Mouse (Mus musculus): ENCODE data around the gene Ripor3. TPM values are rescaled to one million over a fixed set of nuclear protein-coding genes. Genes with fewer than 3 reads are reported as not detected.
A peak's percentile ranks its signal among the peaks of the same experiment; 100 is the strongest.
"Not testable (repeated sequence)": the region's sequence is repeated elsewhere in the genome, so short reads cannot be mapped to it uniquely, and the experiment has no call there.

The Ripor3 gene
- 0.97 and 2.1 TPM in 2 replicates for polyA plus RNA-seq (2014; fragmentation: Nextera tagmentation; extraction: Ambion mirVana)

DNA sequence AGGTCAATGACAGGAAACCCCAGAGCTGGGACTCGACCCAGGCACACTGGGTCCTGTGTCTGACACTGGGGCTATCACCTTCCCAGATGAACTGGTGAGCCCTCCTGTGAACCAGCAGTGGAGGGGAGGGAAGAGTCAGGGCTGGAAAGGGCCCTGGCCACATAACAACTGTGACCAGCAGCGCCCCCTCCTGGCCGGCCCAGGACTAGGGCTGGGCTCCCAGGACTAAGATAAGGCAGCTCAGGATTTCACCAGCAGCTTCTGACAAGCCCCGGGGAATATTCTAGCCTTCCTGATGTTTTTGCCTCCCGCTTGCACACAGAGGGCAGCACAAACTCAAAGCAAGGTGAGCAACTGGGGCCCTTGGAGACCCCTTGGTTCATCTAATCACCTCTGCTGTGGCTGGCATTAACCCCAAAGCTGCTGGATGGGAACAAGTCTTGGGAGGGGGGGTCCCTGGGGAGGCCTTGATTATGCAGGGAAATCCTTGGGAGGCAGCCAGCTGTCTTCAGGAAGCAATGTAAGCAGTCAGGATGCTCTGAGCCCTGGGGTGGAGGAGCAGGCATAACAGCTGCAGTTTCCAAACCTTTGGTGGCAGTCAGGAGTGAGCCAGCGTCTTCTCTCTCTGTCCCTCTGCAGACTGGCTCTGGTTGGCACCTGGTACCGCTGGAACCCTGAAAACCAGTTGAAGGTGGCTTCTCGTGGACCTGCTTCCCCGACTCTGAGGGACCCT, at the start of gene Ripor3:
Gene Ripor3 (minus strand): TSS at position 683 of the 733 bp plus-strand sequence.
- Histone ChIP-seq H3K4me2 (no peak within 1 kb of the TSS), H3K27me3 (ENCODE audit: control insufficient read depth, insufficient read depth, low read length) (no peaks in the 10 kb centered on the region), H3K36me3 (ENCODE audit: control insufficient read depth, insufficient read depth, low read length) (no peaks in the 10 kb centered on the region), H3K4me3 (ENCODE audit: low read depth, low read length) (no peak within 1 kb of the TSS), H3K4me1 (ENCODE audit: control insufficient read depth, insufficient read depth, low read length) (peaks cover 23% of the 10 kb centered on the region), H3K27ac (ENCODE audit: low read depth, low read length) (no peak within 1 kb of the TSS), H3K9me3 (replicated peaks; ENCODE audit: control insufficient read depth, low read length) (no peaks in the 10 kb centered on the region), H3K9ac (ENCODE audit: low read depth, low read length) (no peak within 1 kb of the TSS)
- WGBS (ENCODE audit: insufficient replicate concordance): 31% methylated on average over 9 of the region's 9 CpGs
- no peak for ATAC-seq (replicated peaks; ENCODE audit: insufficient number of reproducible peaks, low FRiP score, low TSS enrichment)

DNA sequence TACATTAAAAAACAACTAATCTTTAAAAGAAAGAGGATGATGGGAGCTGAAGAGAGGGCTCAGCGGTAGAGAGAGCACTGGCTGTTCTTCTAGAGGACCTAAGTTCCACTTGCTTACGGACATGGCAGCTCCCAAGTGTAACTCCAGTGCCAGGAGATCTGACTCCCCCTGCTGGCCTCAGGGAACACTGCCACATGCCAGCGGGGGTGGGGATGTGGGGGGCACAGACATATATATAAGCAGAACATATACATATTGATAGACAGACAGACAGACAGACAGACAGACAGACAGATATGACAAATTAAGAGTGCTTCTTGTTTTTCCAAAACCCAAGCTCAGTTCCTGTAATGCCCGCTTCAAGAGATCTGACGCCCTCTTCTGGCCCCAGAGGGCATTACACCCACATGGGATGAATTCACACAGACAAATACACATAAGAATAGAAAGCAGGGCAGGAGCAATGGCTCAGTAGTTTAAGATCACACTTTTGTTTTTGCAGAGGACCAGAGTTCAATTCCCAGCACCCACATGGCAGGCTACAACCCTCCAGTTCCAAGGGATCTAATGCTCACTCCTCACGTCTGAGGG, 48.9 kb upstream of the Ripor3 start:
- Histone ChIP-seq H3K9ac (ENCODE audit: low read depth, low read length) (no peak overlapping the region), H3K36me3 (ENCODE audit: control insufficient read depth, insufficient read depth, low read length) (no peaks in the 10 kb centered on the region), H3K27ac (ENCODE audit: low read depth, low read length) (no peak overlapping the region), H3K4me1 (ENCODE audit: control insufficient read depth, insufficient read depth, low read length) (peaks cover 10% of the 10 kb centered on the region), H3K4me2 (no peak overlapping the region), H3K4me3 (ENCODE audit: low read depth, low read length) (no peak overlapping the region), H3K9me3 (replicated peaks; ENCODE audit: control insufficient read depth, low read length) (no peaks in the 10 kb centered on the region), H3K27me3 (ENCODE audit: control insufficient read depth, insufficient read depth, low read length) (no peaks in the 10 kb centered on the region)
- WGBS (ENCODE audit: insufficient replicate concordance): 77% methylated on average over 6 of the region's 6 CpGs
- no peak for ATAC-seq (replicated peaks; ENCODE audit: insufficient number of reproducible peaks, low FRiP score, low TSS enrichment)

DNA sequence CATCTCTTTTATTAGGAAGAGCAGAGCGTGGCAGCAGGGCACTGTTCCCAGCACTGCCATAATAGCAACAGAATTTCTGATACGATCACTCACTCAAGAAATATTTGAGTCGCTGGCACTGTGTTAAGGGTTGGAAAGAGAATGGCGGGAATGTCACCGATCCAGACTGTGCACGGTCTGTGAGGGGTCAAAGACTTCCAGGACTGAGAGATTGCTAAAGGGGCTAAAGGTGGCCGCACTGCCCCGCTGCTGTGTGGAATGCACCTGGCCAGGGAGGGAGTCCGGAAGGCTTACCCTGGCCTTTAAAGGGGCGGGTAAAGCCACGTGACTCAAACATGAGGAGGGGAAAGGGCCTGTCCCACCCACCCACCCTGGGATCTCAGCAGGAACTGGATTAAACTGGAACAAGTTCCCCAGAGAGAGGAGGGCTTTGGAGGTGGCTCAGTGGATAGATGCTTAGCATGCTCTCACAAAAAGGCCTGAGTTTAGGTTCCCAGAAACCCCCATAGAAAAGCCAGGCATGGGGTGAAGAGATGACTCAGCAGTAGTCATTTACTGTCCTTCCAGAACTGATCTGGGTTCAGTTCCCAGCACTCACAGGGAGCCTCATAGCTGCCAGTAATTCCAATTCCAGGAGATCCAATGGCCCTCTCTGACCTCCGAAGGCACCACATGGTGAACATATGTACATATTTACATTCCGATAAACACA, 48.2 kb upstream of the Ripor3 start:
- H3K27me3 ChIP-seq (ENCODE audit: control insufficient read depth, insufficient read depth, low read length): no peaks in the 10 kb centered on the region
- no peaks in the 10 kb centered on the region for H3K36me3 ChIP-seq (ENCODE audit: control insufficient read depth, insufficient read depth, low read length)
- 28% methylated on average over 13 of the region's 13 CpGs for WGBS (ENCODE audit: insufficient replicate concordance)
- no peaks in the 10 kb centered on the region for H3K9me3 ChIP-seq (replicated peaks; ENCODE audit: control insufficient read depth, low read length)
- no peak overlapping the region for H3K9ac ChIP-seq (ENCODE audit: low read depth, low read length)
- ATAC-seq (replicated peaks; ENCODE audit: insufficient number of reproducible peaks, low FRiP score, low TSS enrichment): no peak
- H3K4me2 ChIP-seq: peak overlapping the region; percentile 14
- peaks cover 10% of the 10 kb centered on the region for H3K4me1 ChIP-seq (ENCODE audit: control insufficient read depth, insufficient read depth, low read length)
- no peak overlapping the region for H3K27ac ChIP-seq (ENCODE audit: low read depth, low read length)
- no peak overlapping the region for H3K4me3 ChIP-seq (ENCODE audit: low read depth, low read length)

DNA sequence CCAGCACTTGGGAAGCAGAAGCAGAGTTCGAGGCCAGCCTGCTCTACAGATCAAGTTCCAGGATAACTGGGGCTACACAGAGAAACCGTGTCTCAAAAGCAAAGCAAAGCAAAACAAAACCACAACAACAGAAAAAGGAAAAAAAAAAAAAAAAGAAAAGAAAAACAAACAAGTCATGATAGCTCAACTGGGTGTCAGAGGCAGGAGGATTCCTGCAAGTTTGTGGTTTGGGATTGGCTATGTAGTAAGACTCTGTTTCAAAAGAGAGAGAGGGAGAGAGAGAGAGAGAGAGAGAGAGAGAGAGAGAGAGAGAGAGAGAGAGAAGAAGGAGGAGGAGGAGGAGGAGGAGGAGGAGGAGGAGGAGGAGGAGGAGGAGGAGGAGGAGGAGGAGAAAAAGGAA, 47.5 kb upstream of the Ripor3 start:
- not testable (repeated sequence) for H3K36me3 ChIP-seq (ENCODE audit: control insufficient read depth, insufficient read depth, low read length)
- 49% methylated on average over 2 of the region's 2 CpGs for WGBS (ENCODE audit: insufficient replicate concordance)

DNA sequence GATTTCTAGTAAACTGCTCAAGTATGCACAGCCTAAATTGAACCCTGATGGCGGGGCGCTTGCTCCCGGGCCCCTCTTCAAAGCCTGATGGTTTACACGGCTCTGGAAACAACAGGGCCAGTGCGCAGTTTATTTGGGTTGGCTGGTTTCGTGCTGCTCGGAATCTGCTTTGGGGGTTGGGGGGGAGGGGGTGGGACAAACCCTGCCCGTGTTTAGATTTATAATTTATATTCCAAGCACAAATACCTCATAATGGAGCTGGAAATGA, 46.2 kb upstream of the Ripor3 start:
- Histone ChIP-seq H3K4me1 (ENCODE audit: control insufficient read depth, insufficient read depth, low read length) (peaks cover 10% of the 10 kb centered on the region), H3K4me3 (ENCODE audit: low read depth, low read length) (no peak overlapping the region), H3K27me3 (ENCODE audit: control insufficient read depth, insufficient read depth, low read length) (no peaks in the 10 kb centered on the region), H3K9ac (ENCODE audit: low read depth, low read length) (0 out of 2 replicates have a peak overlapping the region, but pooled peaks have one; percentile 22), H3K36me3 (ENCODE audit: control insufficient read depth, insufficient read depth, low read length) (no peaks in the 10 kb centered on the region), H3K27ac (ENCODE audit: low read depth, low read length) (peak overlapping the region; percentile 65; the same call in 1 of the 2 replicates), H3K9me3 (replicated peaks; ENCODE audit: control insufficient read depth, low read length) (no peaks in the 10 kb centered on the region), H3K4me2 (peak overlapping the region; percentile 49)
- no peak for ATAC-seq (replicated peaks; ENCODE audit: insufficient number of reproducible peaks, low FRiP score, low TSS enrichment)
- 35% methylated on average over 8 of the region's 8 CpGs for WGBS (ENCODE audit: insufficient replicate concordance)

More for the DNA sequence above, 47.5 kb upstream of the Ripor3 start:
- not testable (repeated sequence) for H3K9ac ChIP-seq (ENCODE audit: low read depth, low read length); ATAC-seq (replicated peaks; ENCODE audit: insufficient number of reproducible peaks, low FRiP score, low TSS enrichment); H3K4me1 ChIP-seq (ENCODE audit: control insufficient read depth, insufficient read depth, low read length); H3K9me3 ChIP-seq (replicated peaks; ENCODE audit: control insufficient read depth, low read length); H3K4me2 ChIP-seq; H3K27ac ChIP-seq (ENCODE audit: low read depth, low read length); H3K27me3 ChIP-seq (ENCODE audit: control insufficient read depth, insufficient read depth, low read length); H3K4me3 ChIP-seq (ENCODE audit: low read depth, low read length)

DNA sequence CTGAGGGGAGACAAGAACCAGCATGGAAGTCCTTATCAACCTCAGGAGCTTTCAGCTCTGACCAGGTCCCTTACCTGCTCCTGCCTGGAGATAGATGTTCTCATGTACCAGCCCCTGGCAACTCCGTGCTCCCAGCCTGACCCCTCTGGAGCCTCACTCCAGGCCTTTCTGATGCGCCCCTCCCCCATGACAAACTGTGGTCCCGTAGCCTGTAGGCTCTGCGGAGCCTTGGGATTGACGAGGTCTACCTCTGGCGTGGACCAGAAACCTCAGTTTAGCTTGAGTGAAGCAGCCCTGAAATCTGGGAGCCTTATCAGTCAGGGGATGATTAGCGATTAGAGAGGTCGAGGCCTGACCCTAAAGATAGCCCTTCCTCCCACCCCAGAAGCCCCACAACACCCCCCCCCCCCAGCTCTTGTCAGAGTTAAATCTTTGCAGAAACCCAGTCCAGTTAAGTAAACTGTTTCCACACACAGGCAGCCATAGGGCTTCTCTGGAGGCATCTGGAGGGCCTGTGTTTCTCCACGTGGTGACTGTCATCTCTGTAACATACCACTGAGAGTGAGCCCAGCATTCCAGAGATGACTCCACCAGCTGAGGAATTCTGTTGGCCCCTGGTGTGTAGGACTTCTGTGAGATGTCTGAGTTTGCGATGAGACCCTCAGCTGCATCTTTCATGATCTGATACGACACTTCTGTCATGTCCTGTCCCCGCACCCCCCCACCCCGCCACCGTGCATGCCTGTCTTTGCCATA, 45.7 kb upstream of the Ripor3 start:
- Histone ChIP-seq H3K4me2 (peak overlapping the region; percentile 49), H3K9ac (ENCODE audit: low read depth, low read length) (no peak overlapping the region), H3K4me1 (ENCODE audit: control insufficient read depth, insufficient read depth, low read length) (peaks cover 10% of the 10 kb centered on the region), H3K27ac (ENCODE audit: low read depth, low read length) (peak overlapping the region; percentile 65; the same call in 1 of the 2 replicates), H3K27me3 (ENCODE audit: control insufficient read depth, insufficient read depth, low read length) (no peaks in the 10 kb centered on the region), H3K4me3 (ENCODE audit: low read depth, low read length) (no peak overlapping the region), H3K36me3 (ENCODE audit: control insufficient read depth, insufficient read depth, low read length) (no peaks in the 10 kb centered on the region), H3K9me3 (replicated peaks; ENCODE audit: control insufficient read depth, low read length) (no peaks in the 10 kb centered on the region)
- no peak for ATAC-seq (replicated peaks; ENCODE audit: insufficient number of reproducible peaks, low FRiP score, low TSS enrichment)
- 14% methylated on average over 14 of the region's 14 CpGs for WGBS (ENCODE audit: insufficient replicate concordance)

DNA sequence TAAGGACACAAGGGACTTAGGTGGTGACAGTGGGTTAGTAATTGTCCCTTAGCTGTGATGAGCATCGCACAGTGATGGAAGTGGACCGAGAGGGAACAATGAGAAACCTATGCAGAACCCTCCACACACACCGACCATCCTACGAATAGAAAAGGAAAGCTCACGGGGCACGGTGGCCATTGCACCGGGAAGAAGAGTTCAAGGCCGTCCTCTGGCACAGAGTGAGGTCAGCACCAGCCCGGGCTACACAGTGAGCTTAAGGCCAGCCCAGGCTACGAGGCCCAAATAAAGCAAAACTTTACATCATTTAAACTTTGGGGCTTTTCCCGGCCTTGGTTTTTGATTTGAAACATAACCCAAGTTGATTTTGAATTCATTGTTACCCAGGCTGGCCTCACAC, 43.7 kb upstream of the Ripor3 start:
- Histone ChIP-seq H3K4me2 (no peak overlapping the region), H3K27ac (ENCODE audit: low read depth, low read length) (no peak overlapping the region), H3K36me3 (ENCODE audit: control insufficient read depth, insufficient read depth, low read length) (no peaks in the 10 kb centered on the region), H3K9ac (ENCODE audit: low read depth, low read length) (no peak overlapping the region), H3K4me3 (ENCODE audit: low read depth, low read length) (no peak overlapping the region), H3K9me3 (replicated peaks; ENCODE audit: control insufficient read depth, low read length) (no peaks in the 10 kb centered on the region), H3K4me1 (ENCODE audit: control insufficient read depth, insufficient read depth, low read length) (peaks cover 25% of the 10 kb centered on the region), H3K27me3 (ENCODE audit: control insufficient read depth, insufficient read depth, low read length) (peaks cover under 1% of the 10 kb centered on the region; the same call in 1 of the 2 replicates)
- ATAC-seq (replicated peaks; ENCODE audit: insufficient number of reproducible peaks, low FRiP score, low TSS enrichment): no peak
- 88% methylated on average over 11 of the region's 11 CpGs for WGBS (ENCODE audit: insufficient replicate concordance)

DNA sequence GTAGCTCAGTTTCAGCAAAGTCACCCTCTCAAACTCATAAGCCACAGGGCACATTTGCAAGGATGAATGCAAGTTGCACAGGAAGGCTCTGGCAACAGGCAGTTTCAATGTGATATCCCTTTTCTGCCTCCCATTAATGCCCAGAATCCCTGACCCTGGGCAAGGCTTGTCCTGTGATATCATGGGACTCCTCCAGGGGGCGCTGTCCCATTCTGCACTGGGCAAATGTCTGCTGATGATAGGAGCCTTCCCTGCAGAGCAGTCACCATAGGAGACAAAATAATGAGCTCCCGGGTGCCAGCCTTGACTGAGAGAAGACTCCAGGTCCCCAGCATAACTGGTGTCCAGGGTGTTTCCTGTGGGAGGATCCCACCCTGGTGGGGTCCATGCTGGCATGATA, 42.3 kb upstream of the Ripor3 start:
- Histone ChIP-seq H3K27ac (ENCODE audit: low read depth, low read length) (no peak overlapping the region), H3K9ac (ENCODE audit: low read depth, low read length) (no peak overlapping the region), H3K4me2 (no peak overlapping the region), H3K4me1 (ENCODE audit: control insufficient read depth, insufficient read depth, low read length) (peaks cover 28% of the 10 kb centered on the region), H3K27me3 (ENCODE audit: control insufficient read depth, insufficient read depth, low read length) (peaks cover 3% of the 10 kb centered on the region; the same call in 1 of the 2 replicates), H3K36me3 (ENCODE audit: control insufficient read depth, insufficient read depth, low read length) (no peaks in the 10 kb centered on the region), H3K9me3 (replicated peaks; ENCODE audit: control insufficient read depth, low read length) (no peaks in the 10 kb centered on the region), H3K4me3 (ENCODE audit: low read depth, low read length) (no peak overlapping the region)
- WGBS (ENCODE audit: insufficient replicate concordance): 9% methylated on average over 2 of the region's 2 CpGs
- no peak for ATAC-seq (replicated peaks; ENCODE audit: insufficient number of reproducible peaks, low FRiP score, low TSS enrichment)

All from heart, embryonic 11.5 days (tissue).